Mouse (Mus musculus) intestine, postnatal 0 days (tissue): ENCODE results near the gene Polr3c. TPM values are rescaled to one million over a fixed set of nuclear protein-coding genes. Genes with fewer than 3 reads are reported as not detected.

Source experiments
- ATAC-seq: fragments of 200-750 bp; cut with Nextera tagmentation; 2 replicates; pipeline ENCODE4 v1.8.0; 2017; ENCODE audit warnings: mild to moderate bottlenecking, moderate TSS enrichment, moderate library complexity
- H3K27ac ChIP-seq: fragments of 300-500 bp; sonication (generic); 2 replicates; pipeline ENCODE4 v1.5.1; 2014; ENCODE audit warnings: mild to moderate bottlenecking, low read depth, low read length, moderate library complexity
- H3K27me3 ChIP-seq: fragments of 300-500 bp; sonication (generic); replicated peaks from 2 replicates; pipeline ENCODE4 v1.6.1; 2014; ENCODE audit warnings: low read length, mixed read lengths; ENCODE audit not compliant: control insufficient read depth, insufficient read depth
- H3K36me3 ChIP-seq: fragments of 300-500 bp; sonication (generic); 2 replicates; pipeline ENCODE4 v1.6.1; 2014; ENCODE audit warnings: mild to moderate bottlenecking, moderate library complexity; ENCODE audit not compliant: control insufficient read depth, insufficient read depth
- H3K4me1 ChIP-seq: fragments of 300-500 bp; sonication (generic); replicated peaks from 2 replicates; pipeline ENCODE4 v1.6.1; 2014; ENCODE audit warnings: antibody characterized with exemption, low read length, mixed read lengths; ENCODE audit not compliant: control insufficient read depth, insufficient read depth
- H3K4me2 ChIP-seq: fragments of 300-500 bp; sonication (generic); replicated peaks from 2 replicates; pipeline ENCODE4 v1.6.1; 2014; ENCODE audit warnings: low read depth, mild to moderate bottlenecking, moderate library complexity
- H3K4me3 ChIP-seq: fragments of 300-500 bp; sonication (generic); 2 replicates; pipeline ENCODE4 v1.5.1; 2014; ENCODE audit warnings: low read depth, low read length
- H3K9ac ChIP-seq: fragments of 300-500 bp; sonication (generic); 2 replicates; pipeline ENCODE4 v1.6.1; 2014; ENCODE audit warnings: mild to moderate bottlenecking, low read depth, low read length
- H3K9me3 ChIP-seq: fragments of 300-500 bp; sonication (generic); 2 replicates; pipeline ENCODE4 v1.6.1; 2016; ENCODE audit warnings: mixed run types; ENCODE audit not compliant: control insufficient read depth
- CTCF ChIP-seq: sonication (generic); IDR thresholded peaks from 2 replicates; pipeline ENCODE4 v1.5.1; 2016; ENCODE audit warnings: low read depth, mild to moderate bottlenecking, control low read depth, antibody characterized with exemption, moderate library complexity
- WGBS: fragments of 180-500 bp; shearing (Covaris S2); extraction: QIAGEN DNeasy Blood & Tissue Kit; methylation state at CpG from one replicate; pipeline ENCODE4 v1.1.7; 2014; 5-methylcytosine and 5-hydroxymethylcytosine counted together
- polyA plus RNA-seq: library from polyadenylated mRNA; unstranded; fragments of >200 nt; fragmentation: Nextera tagmentation; extraction: Ambion mirVana; gene quantifications from 2 replicates; pipeline ENCODE4 v1.2.1, GENCODE M21; 2015

The Polr3c gene
- polyA plus RNA-seq, 1 experiment from 2014 or later, result 19.7 TPM

GRCm38 (mm10) chr3:96684822-96685156 lies 42.6 kb downstream of the Polr3c start:
- H3K36me3 ChIP-seq, result no peaks in the 10 kb centered on the region

GRCm38 (mm10) chr3:96684151-96684821 lies 43.1 kb downstream of the Polr3c start:
- Histone ChIP-seq H3K27me3 (peaks cover 9% of the 10 kb centered on the region; the same call in 1 of the 2 replicates), H3K36me3 (no peaks in the 10 kb centered on the region), H3K4me1 (no peaks in the 10 kb centered on the region), H3K9me3 (no peaks in the 10 kb centered on the region), H3K4me2 (peak overlapping the region; percentile 51), H3K27ac (no peak overlapping the region), H3K9ac (no peak overlapping the region), H3K4me3 (0 out of 2 replicates have a peak overlapping the region, but pooled peaks have one; percentile 7)
- 52% methylated on average over 17 of the region's 17 CpGs for WGBS
- no peak for TF ChIP-seq CTCF
- ATAC-seq, result no peak

More at GRCm38 (mm10) chr3:96684822-96685156, 42.6 kb downstream of the Polr3c start:
- H3K4me3 ChIP-seq, result peak overlapping the region; percentile 7; the same call in 1 of the 2 replicates
- no peaks in the 10 kb centered on the region for H3K4me1 ChIP-seq
- no peak overlapping the region for H3K9ac ChIP-seq
- no peaks in the 10 kb centered on the region for H3K9me3 ChIP-seq
- no peak for TF ChIP-seq CTCF
- 11% methylated on average over 28 of the region's 28 CpGs for WGBS
- H3K4me2 ChIP-seq, result peak overlapping the region; percentile 51
- no peak overlapping the region for H3K27ac ChIP-seq
- peak; percentile 8; the same call in 1 of the 2 replicates for ATAC-seq
- H3K27me3 ChIP-seq, result peaks cover 9% of the 10 kb centered on the region; the same call in 1 of the 2 replicates

GRCm38 (mm10) chr3:96683496-96683895 lies 43.9 kb downstream of the Polr3c start:
- no peak overlapping the region for H3K4me2 ChIP-seq
- no peak for ATAC-seq
- H3K9me3 ChIP-seq, result no peaks in the 10 kb centered on the region
- no peak overlapping the region for H3K27ac ChIP-seq
- no peak overlapping the region for H3K4me3 ChIP-seq
- WGBS, result 91% methylated on average over 3 of the region's 3 CpGs
- TF ChIP-seq CTCF, result no peak
- H3K36me3 ChIP-seq, result no peaks in the 10 kb centered on the region
- no peak overlapping the region for H3K9ac ChIP-seq
- H3K27me3 ChIP-seq, result peaks cover 9% of the 10 kb centered on the region; the same call in 1 of the 2 replicates
- H3K4me1 ChIP-seq, result no peaks in the 10 kb centered on the region

- Histone ChIP-seq H3K4me1 (no peaks in the 10 kb centered on the region), H3K27ac (no peak overlapping the region), H3K9me3 (no peaks in the 10 kb centered on the region), H3K36me3 (no peaks in the 10 kb centered on the region), H3K4me3 (no peak overlapping the region), H3K4me2 (no peak overlapping the region), H3K27me3 (peaks cover 7% of the 10 kb centered on the region; the same call in 1 of the 2 replicates), H3K9ac (no peak overlapping the region)
- no peak for ATAC-seq
- TF ChIP-seq CTCF, result no peak
- 53% methylated on average over 12 of the region's 12 CpGs for WGBS
Observed at GRCm38 (mm10) chr3:96680269-96680956, 47.0 kb downstream of the Polr3c start.

GRCm38 (mm10) chr3:96679159-96679674 lies 48.2 kb downstream of the Polr3c start:
- Histone ChIP-seq H3K4me1 (no peaks in the 10 kb centered on the region), H3K9ac (no peak overlapping the region), H3K36me3 (no peaks in the 10 kb centered on the region), H3K27me3 (0 out of 2 replicates have a peak, but pooled peaks cover 3% of the 10 kb centered on the region), H3K27ac (no peak overlapping the region), H3K9me3 (no peaks in the 10 kb centered on the region), H3K4me2 (no peak overlapping the region), H3K4me3 (no peak overlapping the region)
- peak; percentile 57 for ATAC-seq
- 15% methylated on average over 5 of the region's 5 CpGs for WGBS
- no peak for TF ChIP-seq CTCF

GRCm38 (mm10) chr3:96678456-96678855 lies 49.0 kb downstream of the Polr3c start:
- Histone ChIP-seq H3K27me3 (0 out of 2 replicates have a peak, but pooled peaks cover 3% of the 10 kb centered on the region), H3K4me3 (no peak overlapping the region), H3K27ac (no peak overlapping the region), H3K9ac (no peak overlapping the region), H3K9me3 (no peaks in the 10 kb centered on the region), H3K4me2 (no peak overlapping the region), H3K36me3 (no peaks in the 10 kb centered on the region), H3K4me1 (no peaks in the 10 kb centered on the region)
- TF ChIP-seq CTCF, result no peak
- WGBS, result 74% methylated on average over 7 of the region's 7 CpGs
- no peak for ATAC-seq
